Mouse (Mus musculus) CD4-positive, CD25-positive, alpha-beta regulatory T cell, adult 9 weeks (primary cell): ENCODE data around the gene Adgre5. TPM values are rescaled to one million over a fixed set of nuclear protein-coding genes. Genes with fewer than 3 reads are reported as not detected.

Experiments
- polyA plus RNA-seq: library from polyadenylated mRNA; unstranded; fragments of 100-300 nt; shearing (Covaris generic); gene quantifications from one replicate; pipeline ENCODE4 v1.2.1, GENCODE M21; 2017

The Adgre5 gene
- polyA plus RNA-seq = 601 TPM

DNA sequence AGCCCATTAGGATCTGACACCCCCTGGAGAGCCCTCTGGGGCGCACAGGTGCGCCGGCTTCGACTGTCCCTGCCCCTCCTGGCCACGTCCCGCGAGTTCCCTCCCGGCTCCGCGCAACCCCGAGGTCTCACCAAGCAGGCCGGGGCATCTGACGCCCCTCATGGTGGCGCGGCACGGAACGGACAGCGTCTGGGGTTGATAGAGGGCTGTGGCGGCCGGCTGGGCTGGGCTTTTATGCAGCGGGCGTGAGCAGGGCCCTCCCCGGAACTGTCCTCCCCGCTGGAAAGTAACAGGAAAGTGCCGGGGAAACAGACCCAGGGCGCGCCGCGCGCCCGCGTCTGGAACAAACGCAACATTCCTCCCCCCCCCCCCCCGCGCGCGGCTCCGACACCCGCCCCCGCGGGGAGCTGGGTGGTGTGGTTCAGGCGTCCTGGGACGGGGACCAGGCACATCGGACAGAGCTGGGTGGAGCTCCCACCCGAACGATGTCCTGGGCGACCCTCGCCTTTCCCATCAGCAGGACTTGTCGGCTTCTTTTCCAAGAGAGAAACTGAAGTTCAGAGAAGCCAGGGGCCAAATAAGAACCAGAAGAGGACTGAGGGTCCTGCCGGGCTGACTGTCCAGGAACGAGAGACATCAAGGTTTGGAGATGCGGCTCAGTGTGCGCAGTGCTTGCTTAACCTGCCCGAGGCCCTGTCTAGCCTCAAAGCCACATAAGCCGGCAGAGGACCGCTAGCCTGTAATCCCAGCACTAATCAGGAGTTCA lies at the start of gene Adgre5:
Gene Adgre5, minus strand, starts transcription at position 351 of the 766 bp plus-strand sequence.

GRCm38 (mm10) chr8:83715031-83715690 lies 26.0 kb downstream of the Adgre5 start, which contains the start of gene Ddx39:
Gene Ddx39, plus strand, starts transcription at chr8:83715177.

DNA sequence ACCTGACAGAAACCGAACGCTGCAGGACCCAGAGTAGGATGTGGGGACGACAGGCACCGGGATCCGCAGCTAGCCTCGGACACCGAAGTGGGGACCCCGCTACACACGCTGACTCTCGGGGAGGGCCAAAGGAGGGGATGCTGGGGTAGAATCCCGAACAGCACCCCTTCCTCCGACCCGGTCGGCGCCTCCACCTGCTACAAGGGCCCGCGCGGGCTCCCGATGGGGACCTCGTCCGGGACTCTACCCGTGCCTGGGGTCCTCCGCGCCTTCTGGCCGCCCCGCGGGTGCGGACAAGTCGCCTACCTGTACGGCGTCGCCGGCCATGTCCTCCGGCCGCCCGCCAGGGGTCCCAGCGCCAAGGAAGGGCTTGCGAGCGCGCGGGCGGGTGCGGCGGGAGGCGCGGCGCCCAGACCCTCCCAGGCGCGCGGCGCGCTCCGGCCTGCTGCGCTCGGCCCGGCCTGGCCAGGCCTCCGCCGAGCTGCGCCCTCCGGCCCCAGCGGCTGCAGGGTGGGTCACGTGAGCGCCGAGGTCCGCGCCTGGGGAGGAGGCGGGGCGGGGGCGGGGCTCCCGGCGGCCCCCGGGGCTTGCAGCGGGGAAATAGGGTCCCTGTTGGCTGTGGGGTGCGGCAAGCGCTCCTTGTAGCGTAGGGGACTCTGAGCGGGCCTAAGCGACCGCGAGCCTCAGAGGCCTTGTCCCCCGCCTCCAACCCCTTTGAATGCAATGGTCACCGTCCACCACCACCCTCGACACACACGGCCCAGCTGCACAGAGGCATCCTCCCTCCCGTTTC lies 42.3 kb downstream of the Adgre5 start, which contains the start of gene Pkn1:
Gene Pkn1, minus strand, starts transcription at position 519 of the 793 bp plus-strand sequence.

Other genes with a start within 250 kb of the Adgre5 start
- gene Olfr370, start 205.5 kb downstream of the Adgre5 start, polyA plus RNA-seq = not detected
- gene Ndufb7, start 174.7 kb downstream of the Adgre5 start, polyA plus RNA-seq = 323 TPM
- 564 TPM for gene Tecr, start 133.4 kb downstream of the Adgre5 start, polyA plus RNA-seq
- gene Dnajb1, start 133.1 kb downstream of the Adgre5 start, polyA plus RNA-seq = 90.1 TPM
- gene Gipc1, start 88.6 kb downstream of the Adgre5 start, polyA plus RNA-seq = 72.7 TPM
- gene Ptger1, start 74.6 kb downstream of the Adgre5 start, polyA plus RNA-seq = 0.73 TPM
- gene Pkn1, start 42.1 kb downstream of the Adgre5 start, polyA plus RNA-seq = 15.5 TPM
- 223 TPM for gene Ddx39, start 26.1 kb downstream of the Adgre5 start, polyA plus RNA-seq
- 4.2 TPM for gene Adgrl1, start 158.8 kb upstream of the Adgre5 start, polyA plus RNA-seq
- 0.37 TPM for gene Gm10644, start 213.9 kb upstream of the Adgre5 start, polyA plus RNA-seq
- 18.7 TPM for gene Asf1b, start 214.2 kb upstream of the Adgre5 start, polyA plus RNA-seq
- 2.1 TPM for gene Prkaca, start 231.7 kb upstream of the Adgre5 start, polyA plus RNA-seq